Mouse (Mus musculus) ES-Bruce4 (cell line): ENCODE results near the gene Sh3tc1. TPM values are rescaled to one million over a fixed set of nuclear protein-coding genes. Genes with fewer than 3 reads are reported as not detected.

Experiments used
- H3K27ac ChIP-seq: 2 replicates; pipeline ENCODE4 v1.5.1; 2012; ENCODE audit warnings: low read length, inconsistent platforms; ENCODE audit not compliant: insufficient read depth
- H3K27me3 ChIP-seq: 2 replicates; pipeline ENCODE4 v1.6.1; 2012; ENCODE audit warnings: mild to moderate bottlenecking, low read length, inconsistent platforms; ENCODE audit not compliant: control insufficient read depth, poor library complexity, insufficient read depth, severe bottlenecking
- H3K36me3 ChIP-seq: 2 replicates; pipeline ENCODE4 v1.6.1; 2012; ENCODE audit warnings: inconsistent platforms, mild to moderate bottlenecking, low read length, moderate library complexity; ENCODE audit not compliant: control insufficient read depth, poor library complexity, insufficient read depth, severe bottlenecking
- H3K4me1 ChIP-seq: one replicate; pipeline ENCODE4 v1.8.1; 2011; ENCODE audit warnings: low read length; ENCODE audit not compliant: control insufficient read depth, insufficient read depth
- H3K4me3 ChIP-seq: 2 replicates; pipeline ENCODE4 v1.5.1; 2011; ENCODE audit warnings: low read depth, mild to moderate bottlenecking, low read length
- H3K9ac ChIP-seq: 2 replicates; pipeline ENCODE4 v1.6.1; 2012; ENCODE audit warnings: low read depth, mild to moderate bottlenecking, inconsistent platforms; ENCODE audit not compliant: poor library complexity, severe bottlenecking
- H3K9me3 ChIP-seq: replicated peaks from 2 replicates; pipeline ENCODE4 v1.6.1; 2012; ENCODE audit warnings: mild to moderate bottlenecking, low read length, inconsistent platforms; ENCODE audit not compliant: control insufficient read depth, poor library complexity, insufficient read depth, severe bottlenecking
- CTCF ChIP-seq: IDR thresholded peaks from one replicate; pipeline ENCODE4 v1.8.1; 2011; ENCODE audit warnings: low read depth, low read length
- EP300 ChIP-seq: IDR thresholded peaks from 2 replicates; pipeline ENCODE4 v1.6.1; 2011; ENCODE audit warnings: low read depth, low read length; ENCODE audit not compliant: insufficient read depth
- POLR2A ChIP-seq: IDR thresholded peaks from one replicate; pipeline ENCODE4 v1.8.1; 2011; ENCODE audit warnings: low read length; ENCODE audit not compliant: insufficient read depth
- polyA plus RNA-seq: library from polyadenylated mRNA; stranded (reverse); fragments of >200 nt; gene quantifications from 2 replicates; pipeline ENCODE4 v1.2.4, GENCODE M21; 2011; ENCODE audit warnings: low read depth; ENCODE audit not compliant: missing spikeins, insufficient read depth, insufficient read length

Sh3tc1 gene
- polyA plus RNA-seq, 1 experiment = 3.6 TPM

DNA sequence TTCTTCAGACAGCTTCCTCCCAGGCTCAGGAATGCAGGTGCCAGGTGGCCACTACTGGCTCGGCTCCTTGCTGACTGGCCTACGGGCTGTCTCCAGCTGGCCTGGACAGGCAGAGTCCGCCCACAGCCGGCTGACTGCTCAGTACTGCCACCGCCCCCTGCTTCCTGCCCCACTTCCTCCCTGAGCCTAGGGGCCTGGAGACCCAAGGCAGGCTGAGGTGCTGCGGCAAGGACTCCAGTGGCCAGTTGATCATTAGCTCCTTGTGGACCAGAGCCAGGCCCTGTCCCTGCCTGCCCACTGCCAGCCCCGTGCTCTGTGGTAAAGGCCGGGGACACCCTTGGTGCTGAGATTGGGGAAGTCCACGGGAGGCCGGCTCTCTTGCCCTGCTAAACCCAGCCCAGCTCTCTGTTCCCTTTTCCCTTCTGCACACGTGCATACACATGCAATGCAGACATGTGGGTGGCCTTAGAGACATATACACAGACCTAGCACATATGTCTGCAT, 10.8 kb downstream of the Sh3tc1 start:
- H3K4me1 ChIP-seq = peaks cover 3% of the 10 kb centered on the region
- TF ChIP-seq POLR2A (no peak), CTCF (no peak), EP300 (no peak)
- H3K27me3 ChIP-seq = no peaks in the 10 kb centered on the region
- H3K9me3 ChIP-seq = no peaks in the 10 kb centered on the region
- H3K4me3 ChIP-seq = no peak overlapping the region; the same call in 1 of the 2 replicates
- no peaks in the 10 kb centered on the region for H3K36me3 ChIP-seq
- H3K27ac ChIP-seq = no peak overlapping the region
- no peak overlapping the region for H3K9ac ChIP-seq

DNA sequence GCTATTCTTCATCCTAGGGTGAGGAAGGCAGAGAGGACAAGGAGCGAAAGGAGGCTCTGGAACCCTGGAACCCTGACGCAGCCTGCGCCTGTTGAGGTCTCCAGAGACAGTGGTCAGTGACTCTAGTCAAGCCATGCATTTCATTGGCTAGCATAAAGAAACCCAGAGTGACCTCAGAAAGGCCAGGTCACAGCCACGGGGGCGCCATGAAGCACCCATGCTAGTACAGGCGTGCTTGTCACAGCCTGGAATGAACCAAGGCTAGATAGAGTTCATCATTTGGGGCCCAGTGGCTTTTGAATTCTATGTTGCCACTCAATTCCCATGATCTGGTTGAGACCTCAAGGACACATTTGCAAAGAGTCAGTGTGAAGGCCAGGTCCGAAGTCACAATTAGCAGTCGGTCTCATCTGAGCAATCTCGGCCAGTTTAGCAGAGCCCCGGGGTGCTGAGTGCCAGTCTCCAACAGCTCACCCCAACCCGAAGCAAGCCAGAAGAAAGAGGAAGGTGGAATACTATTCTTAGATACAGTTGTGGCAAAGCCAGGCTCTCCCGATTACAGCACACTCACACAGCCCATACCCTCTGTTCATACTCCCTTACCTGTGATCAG, 11.3 kb downstream of the Sh3tc1 start:
- Histone ChIP-seq H3K36me3 (no peaks in the 10 kb centered on the region), H3K27me3 (no peaks in the 10 kb centered on the region), H3K9ac (no peak overlapping the region), H3K4me3 (no peak overlapping the region; the same call in 1 of the 2 replicates), H3K4me1 (peaks cover 5% of the 10 kb centered on the region), H3K27ac (no peak overlapping the region), H3K9me3 (no peaks in the 10 kb centered on the region)
- TF ChIP-seq EP300 (no peak), CTCF (no peak), POLR2A (no peak)

DNA sequence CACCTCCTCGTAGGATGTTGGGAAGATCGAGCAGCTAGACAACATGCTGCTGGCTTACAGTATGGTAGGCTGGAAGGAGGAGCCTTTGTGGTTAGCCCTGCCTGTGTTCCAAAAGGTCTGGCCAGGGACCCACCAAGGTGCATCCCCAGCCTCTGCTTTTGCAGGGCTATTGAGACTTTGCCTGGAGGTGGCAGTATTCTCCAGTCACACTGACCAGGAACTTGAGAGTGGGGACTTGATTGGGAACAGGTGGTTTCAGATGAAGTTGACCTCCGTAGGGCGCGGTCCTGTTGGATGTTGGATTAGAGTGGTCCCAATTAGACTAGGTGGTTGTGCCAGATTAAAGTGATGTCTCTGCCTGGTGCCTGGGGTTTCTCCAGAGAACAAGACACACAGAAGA, 12.3 kb downstream of the Sh3tc1 start:
- Histone ChIP-seq H3K27me3 (no peaks in the 10 kb centered on the region), H3K4me3 (no peak overlapping the region), H3K4me1 (peaks cover 7% of the 10 kb centered on the region), H3K36me3 (no peaks in the 10 kb centered on the region), H3K27ac (no peak overlapping the region), H3K9ac (no peak overlapping the region), H3K9me3 (no peaks in the 10 kb centered on the region)
- no peak for TF ChIP-seq CTCF
- no peak for TF ChIP-seq POLR2A
- TF ChIP-seq EP300 = no peak

DNA sequence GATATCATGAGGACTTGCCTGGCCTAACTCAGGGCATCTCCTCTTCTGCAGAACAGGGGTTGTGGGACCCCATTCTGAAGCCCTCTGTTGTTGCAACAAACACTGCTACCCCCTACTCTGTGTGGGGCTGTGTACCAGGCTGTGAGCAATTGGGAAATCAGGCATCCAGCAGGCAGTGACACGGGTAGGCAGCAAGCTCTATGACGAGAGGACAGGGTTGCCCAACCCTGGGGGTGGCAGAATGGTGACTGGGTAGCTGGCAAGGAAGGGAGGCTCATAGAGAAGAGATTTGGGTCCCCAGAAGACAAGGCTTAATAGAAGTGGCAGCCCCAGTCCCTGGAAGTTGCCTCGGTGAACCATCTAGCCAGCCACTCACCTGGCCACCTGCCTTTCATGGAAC, 13.9 kb downstream of the Sh3tc1 start:
- no peak overlapping the region for H3K27ac ChIP-seq
- no peak for TF ChIP-seq CTCF
- no peak for TF ChIP-seq EP300
- no peak for TF ChIP-seq POLR2A
- H3K9ac ChIP-seq = no peak overlapping the region
- no peaks in the 10 kb centered on the region for H3K27me3 ChIP-seq
- no peak overlapping the region for H3K4me3 ChIP-seq
- no peaks in the 10 kb centered on the region for H3K36me3 ChIP-seq
- peaks cover 10% of the 10 kb centered on the region for H3K4me1 ChIP-seq
- no peaks in the 10 kb centered on the region for H3K9me3 ChIP-seq

DNA sequence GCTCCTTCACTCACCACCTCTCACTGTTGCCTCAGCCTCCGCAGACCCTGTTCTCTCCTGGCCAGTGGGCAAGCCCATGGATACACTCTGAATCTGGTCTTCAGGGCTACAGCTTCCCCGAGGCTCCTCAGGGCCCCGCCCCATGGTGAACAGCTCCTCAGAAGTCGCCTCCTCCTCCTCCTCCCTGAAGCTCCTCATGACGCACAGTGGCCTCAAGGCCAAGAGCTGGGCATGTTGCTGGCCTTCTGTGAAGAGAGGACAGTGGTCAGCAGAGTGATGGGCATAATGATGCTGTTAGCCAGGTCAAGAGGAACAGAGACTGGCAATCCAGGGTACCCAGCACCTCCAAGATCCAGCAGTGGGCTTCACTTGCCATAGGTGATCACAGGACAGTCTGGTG, 15.9 kb downstream of the Sh3tc1 start:
- H3K27me3 ChIP-seq = no peaks in the 10 kb centered on the region
- H3K27ac ChIP-seq = no peak overlapping the region
- no peaks in the 10 kb centered on the region for H3K9me3 ChIP-seq
- H3K9ac ChIP-seq = no peak overlapping the region
- peaks cover 7% of the 10 kb centered on the region for H3K4me1 ChIP-seq
- no peak overlapping the region for H3K4me3 ChIP-seq
- no peaks in the 10 kb centered on the region for H3K36me3 ChIP-seq
- TF ChIP-seq EP300 (no peak), POLR2A (no peak), CTCF (no peak)

DNA sequence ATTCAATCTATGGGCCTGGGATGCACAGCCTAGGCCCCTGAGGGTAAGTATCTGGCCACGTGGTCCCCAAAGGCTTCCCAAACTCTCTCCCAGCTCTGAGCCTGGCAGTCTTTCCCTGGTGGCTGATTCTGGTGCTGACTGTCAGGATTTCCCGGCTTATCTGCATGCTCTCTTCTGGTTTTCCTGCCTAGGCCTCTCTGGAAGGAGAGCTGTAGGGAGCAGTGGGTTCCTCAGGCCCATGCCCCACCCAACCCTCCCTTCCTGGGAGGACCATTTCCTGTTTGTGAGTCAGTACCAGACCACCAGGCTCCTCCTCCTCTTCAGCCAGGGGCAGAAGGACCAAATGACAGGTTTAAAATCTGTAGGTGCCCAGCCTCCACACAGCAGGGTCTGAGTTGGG, 17.1 kb downstream of the Sh3tc1 start:
- no peaks in the 10 kb centered on the region for H3K27me3 ChIP-seq
- no peak for TF ChIP-seq CTCF
- TF ChIP-seq POLR2A = no peak
- no peak for TF ChIP-seq EP300
- H3K9me3 ChIP-seq = no peaks in the 10 kb centered on the region
- H3K9ac ChIP-seq = no peak overlapping the region
- H3K27ac ChIP-seq = peak overlapping the region; percentile 75
- no peaks in the 10 kb centered on the region for H3K36me3 ChIP-seq
- H3K4me3 ChIP-seq = no peak overlapping the region
- H3K4me1 ChIP-seq = peaks cover 7% of the 10 kb centered on the region
